8 mouse cellular contexts compared by ENCODE assay signal in genomic region chr7:80995266-80996146, GRCm38 (mm10). TPM values are rescaled to one million over a fixed set of nuclear protein-coding genes. Genes with fewer than 3 reads are reported as not detected.
DNase-seq lines count a peak whose midpoint lies in the region; ATAC-seq and TF ChIP-seq lines count a peak whose summit lies in the region.

No protein-coding gene starts in this region.

- H3K9me3 ChIP-seq in kidney, embryonic 14.5 days (ENCODE audit: control insufficient read depth, low read length): no peaks in the 10 kb centered on the region
- no peaks in the 10 kb centered on the region for H3K9me3 ChIP-seq in embryonic facial prominence, embryonic 10.5 days
- H3K9me3 ChIP-seq in limb, embryonic 12.5 days: no peaks in the 10 kb centered on the region

- TF ChIP-seq CTCF in layer of hippocampus, adult 2 months (conservative IDR thresholded peaks at IDR 0.05): no peak

- ATAC-seq in kidney, embryonic 14.5 days (ENCODE audit: low FRiP score, low TSS enrichment): no peak
- no peak for ATAC-seq in limb, embryonic 12.5 days (ENCODE audit: insufficient number of reproducible peaks, insufficient read depth, low FRiP score, low TSS enrichment, low read depth)

- no peak for DNase-seq in kidney, postnatal 10 days
- no peak for DNase-seq in embryonic facial prominence, embryonic 10.5 days (ENCODE audit: low spot score)
- peak; percentile 19 to 45 for DNase-seq in natural killer cell, adult 2 months (ENCODE audit: low spot score in 2 of 2)
- DNase-seq in left cerebral cortex, adult 9 months (ENCODE audit: low spot score in 2 of 2): no peak
- no peak for DNase-seq in layer of hippocampus, adult 2 months (ENCODE audit: low spot score in 2 of 2)
- no peak for DNase-seq in layer of hippocampus, postnatal 36 days

- H3K4me3 ChIP-seq in kidney, embryonic 14.5 days (ENCODE audit: low read length): peak overlapping the region; percentile 92
- H3K4me3 ChIP-seq in embryonic facial prominence, embryonic 10.5 days: peak overlapping the region; percentile 95; the same call in 1 of the 2 replicates
- H3K4me3 ChIP-seq in limb, embryonic 12.5 days (replicated peaks): peak overlapping the region; percentile 91; the same call in 1 of the 2 replicates
- no peak overlapping the region; the same call in 1 of the 2 replicates for H3K4me3 ChIP-seq in layer of hippocampus, adult 2 months

- 43% methylated on average over 3 of the region's 3 CpGs for WGBS in kidney, embryonic 14.5 days
- WGBS in embryonic facial prominence, embryonic 10.5 days: 74% methylated on average over 3 of the region's 3 CpGs
- WGBS in limb, embryonic 12.5 days: 51% methylated on average over 3 of the region's 3 CpGs

- peak overlapping the region; percentile 89; the same call in 1 of the 2 replicates for H3K4me2 ChIP-seq in kidney, embryonic 14.5 days (replicated peaks; ENCODE audit: low read depth, low read length)
- H3K4me2 ChIP-seq in limb, embryonic 12.5 days: peak overlapping the region; percentile 87

- H3K9ac ChIP-seq in kidney, embryonic 14.5 days (ENCODE audit: low read depth, low read length): no peak overlapping the region
- no peak overlapping the region for H3K9ac ChIP-seq in limb, embryonic 12.5 days (replicated peaks)

- peaks cover 20% of the 10 kb centered on the region for H3K4me1 ChIP-seq in kidney, embryonic 14.5 days (ENCODE audit: control insufficient read depth, insufficient read depth, low read length)
- H3K4me1 ChIP-seq in embryonic facial prominence, embryonic 10.5 days: peaks cover 39% of the 10 kb centered on the region
- H3K4me1 ChIP-seq in limb, embryonic 12.5 days (replicated peaks): peaks cover 30% of the 10 kb centered on the region

- H3K27me3 ChIP-seq in kidney, embryonic 14.5 days (ENCODE audit: control insufficient read depth, insufficient read depth, low read length): no peaks in the 10 kb centered on the region
- H3K27me3 ChIP-seq in embryonic facial prominence, embryonic 10.5 days (replicated peaks; ENCODE audit: low read depth, poor library complexity, severe bottlenecking): no peaks in the 10 kb centered on the region
- no peaks in the 10 kb centered on the region for H3K27me3 ChIP-seq in limb, embryonic 12.5 days

- no peaks in the 10 kb centered on the region for H3K36me3 ChIP-seq in kidney, embryonic 14.5 days (ENCODE audit: control insufficient read depth, insufficient read depth, low read length)
- H3K36me3 ChIP-seq in embryonic facial prominence, embryonic 10.5 days (replicated peaks): peaks cover 4% of the 10 kb centered on the region; the same call in 1 of the 2 replicates
- H3K36me3 ChIP-seq in limb, embryonic 12.5 days: no peaks in the 10 kb centered on the region

- H3K27ac ChIP-seq in kidney, embryonic 14.5 days (ENCODE audit: low read depth, low read length): no peak overlapping the region
- no peak overlapping the region for H3K27ac ChIP-seq in embryonic facial prominence, embryonic 10.5 days (replicated peaks)
- no peak overlapping the region for H3K27ac ChIP-seq in limb, embryonic 12.5 days
- no peak overlapping the region; the same call in 1 of the 2 replicates for H3K27ac ChIP-seq in layer of hippocampus, adult 2 months

RNA-seq across cellular contexts. Expression of gene Zfp592, which starts 2.0 kb away (rescaled TPM):
- polyA plus RNA-seq in kidney, embryonic 14.5 days (2014; fragmentation: Nextera tagmentation; extraction: Ambion mirVana): 9.1 and 16.1 TPM in 2 replicates
- polyA plus RNA-seq in embryonic facial prominence, embryonic 10.5 days (2016; fragmentation: Nextera tagmentation; extraction: Ambion mirVana): 15.6 and 16.3 TPM in 2 replicates
- 11.3 and 15.5 TPM in 2 replicates for polyA plus RNA-seq in limb, embryonic 12.5 days (2016; fragmentation: Nextera tagmentation; extraction: Ambion mirVana)
- total RNA-seq in layer of hippocampus, adult 2 months (2021): 10 to 100 TPM; 22.9 to 23.6 TPM
- total RNA-seq in layer of hippocampus, postnatal 36 days (2021): 10 to 100 TPM; 19.3 to 26.4 TPM

RNA-seq across cellular contexts. Expression of gene Sec11a, which starts 47.9 kb away (rescaled TPM):
- 214 and 228 TPM in 2 replicates for polyA plus RNA-seq in kidney, embryonic 14.5 days (2014; fragmentation: Nextera tagmentation; extraction: Ambion mirVana)
- polyA plus RNA-seq in embryonic facial prominence, embryonic 10.5 days (2016; fragmentation: Nextera tagmentation; extraction: Ambion mirVana): 188 and 190 TPM in 2 replicates
- polyA plus RNA-seq in limb, embryonic 12.5 days (2016; fragmentation: Nextera tagmentation; extraction: Ambion mirVana): 199 and 203 TPM in 2 replicates
- total RNA-seq in layer of hippocampus, adult 2 months (2021): 10 to 100 TPM; 54.2 to 56.2 TPM
- 10 to 100 TPM; 52.5 to 59.6 TPM for total RNA-seq in layer of hippocampus, postnatal 36 days (2021)

Comparison
In these comparisons a context has a peak if more than half of its experiments do, and no peak if none do; other contexts are left out.
1. DNase-seq: peak in natural killer cell, adult 2 months (2 of 2); none in kidney, postnatal 10 days (single experiment), embryonic facial prominence, embryonic 10.5 days (single experiment), left cerebral cortex, adult 9 months (0 of 2), layer of hippocampus, adult 2 months (0 of 2) and layer of hippocampus, postnatal 36 days (0 of 2).